Mouse (Mus musculus) neural tube, embryonic 12.5 days (tissue): Measurements from ENCODE around the gene Lamtor2. TPM values are rescaled to one million over a fixed set of nuclear protein-coding genes. Genes with fewer than 3 reads are reported as not detected.
A peak's percentile ranks its signal among the peaks of the same experiment; 100 is the strongest.

Experiments used
- ATAC-seq: fragments of 200-750 bp; cut with Nextera tagmentation; 2 replicates; pipeline ENCODE4 v1.8.0; 2017; ENCODE audit warnings: low read depth, mild to moderate bottlenecking, moderate TSS enrichment, moderate library complexity; ENCODE audit not compliant: low FRiP score
- H3K27ac ChIP-seq: fragments of 300-500 bp; sonication (generic); 2 replicates; pipeline ENCODE4 v1.5.1; 2016
- H3K27me3 ChIP-seq: fragments of 300-500 bp; sonication (generic); replicated peaks from 2 replicates; pipeline ENCODE4 v1.6.1; 2016; ENCODE audit warnings: mild to moderate bottlenecking
- H3K36me3 ChIP-seq: fragments of 300-500 bp; sonication (generic); 2 replicates; pipeline ENCODE4 v1.6.1; 2016; ENCODE audit warnings: mild to moderate bottlenecking
- H3K4me1 ChIP-seq: fragments of 300-500 bp; sonication (generic); 2 replicates; pipeline ENCODE4 v1.6.1; 2016
- H3K4me2 ChIP-seq: fragments of 300-500 bp; sonication (generic); replicated peaks from 2 replicates; pipeline ENCODE4 v1.6.1; 2016; ENCODE audit warnings: mild to moderate bottlenecking
- H3K4me3 ChIP-seq: fragments of 300-500 bp; sonication (generic); 2 replicates; pipeline ENCODE4 v1.5.1; 2016
- H3K9ac ChIP-seq: fragments of 300-500 bp; sonication (generic); 2 replicates; pipeline ENCODE4 v1.6.1; 2016; ENCODE audit warnings: mild to moderate bottlenecking
- H3K9me3 ChIP-seq: fragments of 300-500 bp; sonication (generic); 2 replicates; pipeline ENCODE4 v1.6.1; 2016; ENCODE audit warnings: mild to moderate bottlenecking
- WGBS: fragments of 180-500 bp; shearing (Covaris S2); methylation state at CpG from one replicate; pipeline ENCODE4 v1.1.7; 2016; 5-methylcytosine and 5-hydroxymethylcytosine counted together
- polyA plus RNA-seq: library from polyadenylated mRNA; unstranded; fragments of >200 nt; fragmentation: Nextera tagmentation; extraction: Ambion mirVana; gene quantifications from 2 replicates; pipeline ENCODE4 v1.2.1, GENCODE M21; 2016

The Lamtor2 gene
- polyA plus RNA-seq, 1 experiment from 2014 or later: 145 TPM

DNA sequence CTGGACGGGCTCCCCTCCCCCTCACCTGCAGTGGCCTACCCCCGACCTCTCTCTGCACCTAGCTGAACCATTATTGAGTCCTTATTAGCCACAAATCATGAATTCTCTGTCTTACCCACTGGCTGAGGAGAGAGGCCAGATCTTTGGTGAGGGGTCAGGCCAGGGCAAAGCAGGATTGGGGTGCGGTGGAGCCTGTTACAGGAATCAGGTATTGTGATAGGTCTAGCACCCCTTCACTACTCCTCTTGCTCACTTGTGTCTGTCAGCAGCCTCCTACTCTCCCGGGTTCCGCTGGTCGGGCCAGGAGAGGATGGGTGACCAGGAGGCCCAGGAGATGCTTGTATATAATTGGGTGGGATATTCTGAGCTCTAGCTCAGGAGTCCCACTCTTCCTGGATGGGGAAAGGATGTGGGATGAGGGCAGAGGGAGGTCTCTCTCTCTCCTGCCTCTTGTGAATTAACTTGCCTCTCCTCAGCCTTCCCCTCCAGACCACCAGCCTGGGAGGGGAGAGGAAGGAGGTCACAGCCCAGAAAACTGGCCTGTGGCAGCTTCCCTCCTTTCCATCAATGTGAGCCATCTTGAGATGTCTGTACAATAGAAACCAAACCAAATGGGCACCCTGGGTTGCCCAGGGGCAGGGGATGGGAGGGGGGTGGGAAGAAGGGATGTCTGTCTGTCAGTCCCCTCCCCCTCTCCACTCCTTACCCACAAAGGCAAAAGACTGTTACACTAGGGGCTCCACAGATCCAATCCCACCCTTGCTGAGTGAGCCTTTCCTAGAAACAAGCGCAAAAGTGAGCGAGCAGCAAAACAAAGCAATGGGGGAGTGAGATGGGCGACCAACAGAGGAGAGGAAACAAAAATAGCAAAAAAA, 14.4 kb downstream of the Lamtor2 start:
- Histone ChIP-seq H3K4me1 (peaks cover 76% of the 10 kb centered on the region), H3K27ac (0 out of 2 replicates have a peak overlapping the region, but pooled peaks have one; percentile 17), H3K9ac (peak overlapping the region; percentile 22; the same call in 1 of the 2 replicates), H3K36me3 (peaks cover 51% of the 10 kb centered on the region), H3K27me3 (no peaks in the 10 kb centered on the region), H3K4me2 (peak overlapping the region; percentile 89), H3K9me3 (no peaks in the 10 kb centered on the region), H3K4me3 (no peak overlapping the region)
- WGBS: 40% methylated on average over 9 of the region's 9 CpGs
- no peak for ATAC-seq

DNA sequence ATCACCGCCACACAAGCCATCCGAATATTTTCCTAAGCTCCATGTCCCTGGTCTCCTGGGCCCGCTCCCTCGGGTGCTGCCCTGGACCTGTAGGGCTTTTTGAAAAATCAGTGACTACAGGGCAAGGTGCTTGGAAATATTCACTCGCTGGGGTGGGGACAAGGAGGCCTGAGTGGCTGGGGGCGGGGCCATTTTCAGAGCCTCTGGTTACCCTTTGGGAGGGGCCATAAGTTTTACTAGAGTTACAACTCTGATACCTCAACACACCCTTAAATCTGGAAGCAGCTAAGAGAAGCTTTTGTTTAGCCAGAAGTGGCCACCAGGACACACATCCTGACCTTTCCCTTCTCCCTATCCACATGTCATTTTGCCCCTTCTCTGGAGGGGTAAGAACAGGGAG, 15.7 kb downstream of the Lamtor2 start:
- H3K4me2 ChIP-seq: peak overlapping the region; percentile 89
- ATAC-seq: no peak
- H3K9ac ChIP-seq: peak overlapping the region; percentile 98; the same call in 1 of the 2 replicates
- peak overlapping the region; percentile 73 for H3K4me3 ChIP-seq
- H3K27me3 ChIP-seq: no peaks in the 10 kb centered on the region
- WGBS: 79% methylated on average over 6 of the region's 6 CpGs
- peaks cover 76% of the 10 kb centered on the region for H3K4me1 ChIP-seq
- H3K36me3 ChIP-seq: peaks cover 51% of the 10 kb centered on the region
- 0 out of 2 replicates have a peak overlapping the region, but pooled peaks have one; percentile 42 for H3K27ac ChIP-seq
- no peaks in the 10 kb centered on the region for H3K9me3 ChIP-seq

DNA sequence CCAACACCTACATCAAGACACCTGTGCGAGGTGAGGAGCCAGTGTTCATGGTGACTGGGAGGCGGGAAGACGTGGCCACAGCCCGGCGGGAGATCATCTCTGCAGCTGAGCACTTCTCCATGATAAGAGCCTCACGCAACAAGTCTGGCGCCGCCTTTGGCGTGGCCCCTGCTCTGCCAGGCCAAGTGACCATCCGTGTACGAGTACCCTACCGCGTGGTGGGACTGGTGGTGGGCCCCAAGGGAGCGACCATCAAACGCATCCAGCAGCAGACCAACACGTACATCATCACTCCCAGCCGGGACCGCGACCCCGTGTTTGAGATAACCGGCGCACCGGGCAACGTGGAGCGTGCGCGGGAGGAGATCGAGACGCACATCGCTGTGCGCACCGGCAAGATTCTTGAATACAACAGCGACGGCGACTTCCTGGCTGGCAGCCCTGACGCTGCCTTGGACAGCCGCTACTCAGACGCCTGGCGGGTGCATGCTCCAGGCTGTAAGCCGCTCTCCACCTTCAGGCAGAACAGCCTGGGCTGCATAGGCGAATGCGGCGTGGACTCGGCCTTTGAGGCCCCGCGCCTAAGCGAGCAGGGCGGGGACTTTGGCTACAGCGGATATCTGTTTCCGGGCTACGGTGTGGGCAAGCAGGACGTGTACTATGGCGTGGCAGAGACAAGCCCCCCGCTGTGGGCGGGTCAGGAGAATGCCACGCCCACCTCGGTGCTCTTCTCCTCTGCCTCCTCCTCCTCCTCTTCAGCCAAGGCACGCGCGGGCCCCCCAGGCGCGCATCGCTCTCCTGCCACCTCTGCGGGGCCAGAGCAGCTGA, 16.6 kb downstream of the Lamtor2 start:
- WGBS: 10% methylated on average over 64 of the region's 64 CpGs
- Histone ChIP-seq H3K4me3 (peak overlapping the region; percentile 73), H3K27ac (peak overlapping the region; percentile 42; the same call in 1 of the 2 replicates), H3K4me1 (peaks cover 69% of the 10 kb centered on the region), H3K9ac (peak overlapping the region; percentile 98), H3K27me3 (no peaks in the 10 kb centered on the region), H3K36me3 (peaks cover 51% of the 10 kb centered on the region), H3K9me3 (no peaks in the 10 kb centered on the region), H3K4me2 (peak overlapping the region; percentile 89)
- ATAC-seq: no peak

DNA sequence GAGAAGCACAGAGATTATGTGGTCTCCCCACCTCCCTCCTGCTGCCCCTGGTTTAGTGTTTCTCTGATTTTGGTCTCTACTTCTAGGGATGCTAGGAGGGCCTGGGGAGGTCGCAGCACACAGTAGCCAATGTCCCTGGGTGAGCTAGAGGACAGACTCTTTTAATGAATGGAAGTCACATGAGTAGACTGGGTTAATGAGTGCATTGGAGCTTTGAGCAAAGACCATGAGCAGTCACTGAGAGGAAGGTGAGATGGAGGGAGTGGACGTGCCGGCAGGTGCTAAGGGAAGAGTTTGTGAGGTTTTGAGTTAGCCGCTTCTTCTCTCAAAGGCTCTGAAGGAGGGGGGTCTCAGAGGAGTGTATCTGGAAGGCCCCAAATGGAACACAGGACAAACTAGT, 17.3 kb downstream of the Lamtor2 start:
- H3K27me3 ChIP-seq: no peaks in the 10 kb centered on the region
- ATAC-seq: no peak
- H3K27ac ChIP-seq: no peak overlapping the region; the same call in 1 of the 2 replicates
- H3K9me3 ChIP-seq: no peaks in the 10 kb centered on the region
- H3K4me1 ChIP-seq: peaks cover 65% of the 10 kb centered on the region
- peak overlapping the region; percentile 89 for H3K4me2 ChIP-seq
- peak overlapping the region; percentile 73 for H3K4me3 ChIP-seq
- peaks cover 47% of the 10 kb centered on the region for H3K36me3 ChIP-seq
- WGBS: 50% methylated on average over 4 of the region's 4 CpGs
- peak overlapping the region; percentile 98 for H3K9ac ChIP-seq

DNA sequence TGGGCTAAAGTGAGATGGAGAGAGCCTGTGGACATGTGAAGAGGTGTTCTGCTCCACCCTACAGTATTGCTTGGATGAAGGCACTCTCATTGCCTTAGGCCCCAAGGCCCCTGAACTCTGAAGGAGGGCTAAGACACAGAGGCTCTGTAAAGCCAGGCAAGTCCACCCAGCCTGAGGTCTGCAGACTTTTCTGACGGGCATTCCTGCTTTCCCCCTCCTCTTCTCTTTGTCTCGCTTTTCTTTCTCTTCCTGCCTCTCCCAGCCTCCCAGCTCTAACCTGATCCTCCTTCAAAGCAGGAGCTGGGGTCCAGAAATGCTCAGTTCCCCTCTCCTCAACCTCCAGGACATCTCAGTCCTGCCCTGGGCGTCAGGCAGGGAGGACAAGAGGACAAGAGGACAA, 17.9 kb downstream of the Lamtor2 start:
- Histone ChIP-seq H3K27ac (no peak overlapping the region), H3K9me3 (no peaks in the 10 kb centered on the region), H3K36me3 (peaks cover 41% of the 10 kb centered on the region), H3K4me3 (peak overlapping the region; percentile 73), H3K9ac (peak overlapping the region; percentile 98), H3K4me2 (peak overlapping the region; percentile 89), H3K27me3 (no peaks in the 10 kb centered on the region), H3K4me1 (peaks cover 65% of the 10 kb centered on the region)
- no peak for ATAC-seq
- 20% methylated on average over 3 of the region's 3 CpGs for WGBS

DNA sequence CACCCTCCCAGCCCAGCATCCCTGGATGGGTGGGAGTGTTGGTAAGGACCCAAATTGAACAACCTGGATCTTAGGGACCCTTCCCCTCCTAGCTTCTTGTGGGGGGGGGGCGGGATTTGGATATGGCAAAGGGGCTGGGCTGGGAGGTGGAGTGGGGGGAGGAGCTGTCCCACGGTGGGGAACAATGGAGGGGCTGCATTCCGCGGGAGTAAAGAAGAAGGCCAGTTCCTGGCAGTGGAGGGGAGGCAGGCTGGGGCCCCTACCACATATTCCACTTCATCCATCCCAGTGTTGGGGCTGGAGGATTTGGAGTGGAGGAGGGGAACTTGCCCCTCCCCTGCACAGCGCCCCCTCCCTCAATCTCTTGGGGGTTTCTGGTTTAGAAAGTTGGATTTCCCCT, 19.2 kb downstream of the Lamtor2 start:
- peak overlapping the region; percentile 89 for H3K4me2 ChIP-seq
- peak overlapping the region; percentile 98 for H3K9ac ChIP-seq
- whole genome bisulfite sequencing: 0% methylated on average over 5 of the region's 5 CpGs
- peak overlapping the region; percentile 73 for H3K4me3 ChIP-seq
- no peaks in the 10 kb centered on the region for H3K27me3 ChIP-seq
- peaks cover 34% of the 10 kb centered on the region for H3K36me3 ChIP-seq
- peaks cover 68% of the 10 kb centered on the region for H3K4me1 ChIP-seq
- no peaks in the 10 kb centered on the region for H3K9me3 ChIP-seq
- ATAC-seq: no peak
- peak overlapping the region; percentile 94; the same call in 1 of the 2 replicates for H3K27ac ChIP-seq

DNA sequence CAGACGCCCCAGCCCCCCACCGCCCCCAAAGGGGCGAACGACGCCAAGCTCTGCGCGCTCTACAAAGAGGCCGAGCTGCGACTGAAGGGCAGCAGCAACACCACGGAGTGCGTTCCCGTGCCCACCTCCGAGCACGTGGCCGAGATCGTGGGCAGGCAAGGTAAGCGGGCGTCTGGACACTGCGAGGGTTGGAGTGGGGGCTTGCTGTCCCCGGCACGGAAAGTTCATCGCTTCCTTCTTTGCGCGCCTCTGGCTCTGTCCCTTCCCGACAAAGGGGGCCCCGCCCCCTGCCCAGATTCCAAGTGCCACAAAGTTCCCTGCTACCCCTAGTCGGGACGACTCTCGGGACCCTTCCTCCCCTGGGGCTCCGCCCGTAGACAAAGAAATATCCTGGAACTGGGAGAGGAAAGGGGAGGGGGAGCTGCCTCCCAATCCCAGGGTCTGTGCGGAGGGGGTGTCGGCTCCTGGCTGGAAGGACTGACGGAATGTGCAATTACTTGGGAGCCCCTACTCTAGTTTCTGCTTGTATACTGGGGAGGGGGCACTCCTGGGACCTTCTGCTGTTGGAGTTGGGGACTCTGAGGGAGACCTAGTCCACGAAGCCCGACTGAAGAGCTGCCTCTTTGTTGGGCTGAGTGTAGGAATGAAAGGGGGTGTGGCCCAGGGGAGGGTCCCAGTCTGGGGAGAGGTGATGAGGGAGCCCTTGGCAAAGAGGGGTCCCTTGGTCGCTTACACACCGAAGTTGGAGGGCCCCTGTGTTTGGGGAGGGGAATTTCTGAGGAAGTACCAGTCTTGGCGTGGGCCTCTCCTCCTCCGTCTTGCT, 20.0 kb downstream of the Lamtor2 start:
- Histone ChIP-seq H3K9me3 (no peaks in the 10 kb centered on the region), H3K36me3 (peaks cover 26% of the 10 kb centered on the region), H3K9ac (peak overlapping the region; percentile 98), H3K4me3 (peak overlapping the region; percentile 73), H3K27ac (peak overlapping the region; percentile 94), H3K27me3 (no peaks in the 10 kb centered on the region), H3K4me2 (peak overlapping the region; percentile 89), H3K4me1 (peaks cover 67% of the 10 kb centered on the region)
- peak; percentile 21; the same call in 1 of the 2 replicates for ATAC-seq
- WGBS: under 1% methylated on average over 40 of the region's 40 CpGs

DNA sequence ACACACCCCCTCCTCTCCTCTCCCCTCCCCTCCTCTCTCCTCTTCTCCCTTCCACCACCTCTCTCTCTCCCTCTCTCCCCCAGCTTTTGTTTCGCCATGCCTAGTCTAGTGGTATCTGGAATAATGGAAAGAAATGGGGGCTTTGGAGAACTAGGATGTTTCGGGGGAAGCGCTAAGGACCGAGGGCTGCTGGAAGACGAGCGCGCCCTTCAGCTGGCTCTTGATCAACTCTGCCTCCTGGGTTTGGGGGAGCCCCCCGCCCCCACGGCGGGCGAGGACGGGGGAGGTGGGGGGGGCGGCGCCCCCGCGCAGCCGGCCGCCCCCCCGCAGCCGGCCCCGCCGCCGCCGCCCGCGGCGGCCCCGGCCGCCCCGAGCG, 20.6 kb downstream of the Lamtor2 start, which contains the start of gene Mex3a:
Gene Mex3a (plus strand): TSS at position 97 of the 376 bp plus-strand sequence.
- ATAC-seq: no peak
- H3K4me3 ChIP-seq: peak within 1 kb of the TSS; percentile 73
- peak within 1 kb of the TSS; percentile 98 for H3K9ac ChIP-seq
- H3K4me1 ChIP-seq: peaks cover 67% of the 10 kb centered on the region
- H3K4me2 ChIP-seq: peak within 1 kb of the TSS; percentile 94
- H3K9me3 ChIP-seq: no peaks in the 10 kb centered on the region
- H3K36me3 ChIP-seq: peaks cover 20% of the 10 kb centered on the region
- peak within 1 kb of the TSS; percentile 94 for H3K27ac ChIP-seq
- WGBS: 0% methylated on average over 11 of the region's 31 CpGs
- no peaks in the 10 kb centered on the region for H3K27me3 ChIP-seq

DNA sequence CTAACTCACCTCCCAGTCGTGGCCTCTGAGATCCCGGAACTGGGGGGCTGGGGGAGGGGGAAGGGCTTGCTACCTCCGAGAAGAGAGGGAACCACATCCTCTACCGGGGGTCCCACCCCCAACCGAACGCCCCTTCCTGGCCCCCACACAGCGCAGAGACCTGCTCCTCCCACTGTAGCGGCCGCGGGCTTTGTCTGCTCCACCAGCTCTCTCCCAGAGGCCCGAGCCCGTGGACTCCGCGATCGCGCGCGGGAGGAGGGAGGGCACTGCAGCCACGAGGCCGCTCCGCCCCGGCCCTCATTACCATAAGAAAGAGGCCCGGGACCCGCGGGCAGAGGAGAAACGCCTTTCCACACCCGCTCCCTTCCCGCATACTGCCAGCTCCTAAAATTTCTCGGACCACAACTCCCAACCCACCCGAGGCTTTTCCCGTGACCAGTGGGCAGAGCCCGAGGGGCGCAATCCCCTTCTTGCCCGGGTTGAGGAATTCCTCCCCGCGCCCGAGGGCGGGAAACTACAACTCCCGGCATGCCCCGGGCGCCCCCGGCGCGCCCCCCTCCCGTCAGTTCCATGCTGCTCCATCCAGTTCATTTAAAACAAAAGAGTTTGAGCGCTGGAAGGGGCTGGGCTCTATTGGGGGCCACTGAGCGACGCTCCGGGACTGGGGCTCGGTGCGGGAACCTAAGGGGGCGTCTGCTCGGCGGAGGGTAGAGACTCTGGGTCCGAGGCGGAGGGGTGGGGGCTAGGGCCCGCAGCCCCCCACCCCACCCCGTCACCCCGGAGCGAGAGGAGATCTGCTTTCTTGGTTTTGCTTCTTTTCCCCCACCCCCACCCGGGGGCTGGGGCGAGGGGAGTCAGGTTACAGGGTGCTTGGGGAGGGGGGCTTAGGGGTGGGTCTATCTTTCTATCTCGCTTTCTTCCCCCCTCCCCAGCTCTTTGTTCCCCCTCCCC, 21.3 kb downstream of the Lamtor2 start:
- H3K4me1 ChIP-seq: peaks cover 63% of the 10 kb centered on the region
- under 1% methylated on average over 63 of the region's 63 CpGs for WGBS
- H3K4me2 ChIP-seq: peak overlapping the region; percentile 94

DNA sequence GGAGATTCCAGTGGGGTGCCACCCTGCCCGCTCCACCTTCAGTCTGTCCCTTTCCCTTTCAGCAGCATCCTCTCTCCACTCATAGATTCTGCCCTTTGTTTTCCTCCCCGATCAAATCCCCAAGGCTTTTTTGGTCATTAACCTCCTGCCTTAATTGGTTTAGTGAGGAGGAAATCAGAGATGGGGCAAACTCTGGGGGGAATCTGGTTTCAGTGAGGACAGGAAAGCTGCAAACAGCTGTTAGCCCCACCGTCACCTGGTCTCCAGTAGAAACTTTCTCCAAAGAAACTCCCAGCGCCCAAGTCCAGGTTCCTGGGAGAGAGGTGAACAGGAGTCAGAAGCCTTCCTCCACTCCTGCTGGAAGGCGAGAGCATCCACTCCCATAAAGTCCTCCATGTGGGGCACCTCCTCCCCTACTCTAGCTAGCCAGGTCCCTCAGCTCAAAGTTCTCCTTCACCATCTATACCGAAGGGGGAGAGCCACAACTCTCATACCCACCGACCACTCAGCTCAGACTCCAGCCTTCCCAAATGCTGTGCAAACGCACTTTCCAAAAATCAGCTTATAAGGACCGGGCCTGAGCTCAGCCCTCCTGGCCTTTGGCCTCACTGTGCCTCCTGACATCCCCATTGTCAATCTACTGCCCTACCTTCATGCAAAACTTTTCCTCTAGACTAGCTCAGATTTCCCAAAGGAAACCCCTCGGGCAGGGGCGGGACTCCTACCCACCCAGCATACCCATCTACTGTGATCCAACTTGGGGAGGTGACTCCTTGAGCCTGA, 22.6 kb downstream of the Lamtor2 start:
- H3K4me1 ChIP-seq: peaks cover 62% of the 10 kb centered on the region

More for the DNA sequence above, 21.3 kb downstream of the Lamtor2 start:
- ATAC-seq: peak; percentile 85
- peak overlapping the region; percentile 73 for H3K4me3 ChIP-seq
- no peaks in the 10 kb centered on the region for H3K9me3 ChIP-seq
- H3K27ac ChIP-seq: peak overlapping the region; percentile 94
- no peaks in the 10 kb centered on the region for H3K27me3 ChIP-seq
- H3K9ac ChIP-seq: peak overlapping the region; percentile 98
- H3K36me3 ChIP-seq: peaks cover 13% of the 10 kb centered on the region

More for the DNA sequence above, 22.6 kb downstream of the Lamtor2 start:
- H3K9ac ChIP-seq: peak overlapping the region; percentile 98
- no peak for ATAC-seq
- peak overlapping the region; percentile 94 for H3K4me2 ChIP-seq
- 5% methylated on average over 11 of the region's 11 CpGs for WGBS
- H3K9me3 ChIP-seq: no peaks in the 10 kb centered on the region
- H3K27me3 ChIP-seq: no peaks in the 10 kb centered on the region
- H3K27ac ChIP-seq: peak overlapping the region; percentile 60
- peaks cover 2% of the 10 kb centered on the region; the same call in 1 of the 2 replicates for H3K36me3 ChIP-seq
- H3K4me3 ChIP-seq: peak overlapping the region; percentile 73
